Mouse (Mus musculus) heart, adult 2 months (tissue): ENCODE measurements at regions not wholly inside any gene's neighbourhood (a gene's known extent, or its start where the extent isn't known, plus 50 kb on each side); places are given as distances from the start of the nearest gene placed in this dataset.
"Not testable (repeated sequence)": the region's sequence is repeated elsewhere in the genome, so short reads cannot be mapped to it uniquely, and the experiment has no call there.

Experiments used
- DNase-seq, 2 experiments: peaks; one replicate each; pipeline ENCODE4 v3.0.0; 2021
- H3K27ac ChIP-seq: fragments of 200-600 bp; 2 replicates; pipeline ENCODE4 v1.8.1; 2022
- H3K27me3 ChIP-seq: fragments of 200-500 bp; 2 replicates; pipeline ENCODE4 v1.6.1; 2012; ENCODE audit warnings: mild to moderate bottlenecking, low read length, inconsistent platforms, mixed read lengths; ENCODE audit not compliant: control insufficient read depth, insufficient read depth
- H3K36me3 ChIP-seq: fragments of 200-500 bp; 2 replicates; pipeline ENCODE4 v1.6.1; 2012; ENCODE audit warnings: low read length, inconsistent platforms; ENCODE audit not compliant: control insufficient read depth, insufficient read depth
- H3K4me1 ChIP-seq: fragments of 200-500 bp; 2 replicates; pipeline ENCODE4 v1.6.1; 2011; ENCODE audit warnings: low read length; ENCODE audit not compliant: control insufficient read depth, insufficient read depth
- H3K4me3 ChIP-seq: fragments of 200-600 bp; 2 replicates; pipeline ENCODE4 v1.8.1; 2022
- H3K79me2 ChIP-seq: fragments of 200-500 bp; replicated peaks from 2 replicates; pipeline ENCODE4 v1.6.1; 2012; ENCODE audit warnings: mild to moderate bottlenecking, inconsistent platforms, low read length, moderate library complexity, mixed read lengths; ENCODE audit not compliant: control insufficient read depth, insufficient read depth
- H3K9ac ChIP-seq: fragments of 200-500 bp; 2 replicates; pipeline ENCODE4 v1.6.1; 2012; ENCODE audit warnings: low read depth, mild to moderate bottlenecking, control low read depth, inconsistent platforms, low read length, mixed read lengths
- CTCF ChIP-seq: fragments of 200-600 bp; IDR thresholded peaks from 2 replicates; pipeline ENCODE4 v1.8.1; 2022; ENCODE audit warnings: antibody characterized with exemption, mild to moderate bottlenecking, moderate library complexity
- EP300 ChIP-seq: fragments of 200-500 bp; IDR thresholded peaks from 2 replicates; pipeline ENCODE4 v1.6.1; 2011; ENCODE audit warnings: low read depth, low read length, control low read depth; ENCODE audit not compliant: insufficient read depth
- POLR2A ChIP-seq: fragments of 200-500 bp; IDR thresholded peaks from 2 replicates; pipeline ENCODE4 v1.6.1; 2011; ENCODE audit warnings: mild to moderate bottlenecking, low read depth, low read length, control low read depth; ENCODE audit not compliant: insufficient read depth
- WGBS: fragments of 180-500 bp; shearing (Covaris S2); methylation state at CpG from one replicate; pipeline ENCODE4 v1.1.7; 2018; 5-methylcytosine and 5-hydroxymethylcytosine counted together
- intact Hi-C: fragments of 180-260 bp; cut with DNase I; formaldehyde crosslinking; loops from one replicate; pipeline ENCODE4 v1.15.1; 2025

GRCm38 (mm10) chr17:43156116-43156515 lies 114.0 kb upstream of the Adgrf1 start:
- H3K4me3 ChIP-seq: no peak overlapping the region
- H3K27ac ChIP-seq: no peak overlapping the region
- TF ChIP-seq EP300 (no peak), POLR2A (no peak), CTCF (no peak)
- DNase-seq: no peak
- intact Hi-C loops: no loop called here
- 44% methylated on average over 5 of the region's 5 CpGs for WGBS
- 0 out of 2 replicates have a peak, but pooled peaks cover 1% of the 10 kb centered on the region for H3K4me1 ChIP-seq
- H3K36me3 ChIP-seq: no peaks in the 10 kb centered on the region
- H3K9ac ChIP-seq: no peak overlapping the region
- no peaks in the 10 kb centered on the region for H3K79me2 ChIP-seq
- H3K27me3 ChIP-seq: no peaks in the 10 kb centered on the region

GRCm38 (mm10) chr17:43157781-43158501 lies 112.2 kb upstream of the Adgrf1 start:
- intact Hi-C loops: no loop called here
- WGBS: 45% methylated on average over 15 of the region's 15 CpGs
- DNase-seq: no peak

DNA sequence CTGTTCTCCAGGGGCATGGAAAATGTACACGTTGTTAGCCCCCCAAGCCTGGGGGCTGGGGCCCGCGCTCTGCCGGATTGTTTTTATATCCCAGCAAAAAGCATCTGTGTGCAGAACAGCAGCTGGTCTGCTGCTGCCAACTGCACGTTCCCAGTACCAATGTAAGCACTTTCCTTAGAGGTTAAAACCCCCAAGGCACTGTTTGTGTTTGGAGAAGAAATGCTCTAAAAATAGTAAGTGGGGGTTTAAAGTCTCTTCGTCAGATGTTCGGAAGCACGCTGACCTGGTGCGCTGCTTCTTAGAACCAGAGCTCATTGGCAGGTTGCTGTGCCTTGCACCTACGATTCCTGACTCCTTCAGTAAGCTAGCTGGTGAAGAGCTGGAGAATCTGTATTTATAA lies 111.4 kb upstream of the Adgrf1 start:
- WGBS: 33% methylated on average over 10 of the region's 10 CpGs
- Histone ChIP-seq H3K4me1 (0 out of 2 replicates have a peak, but pooled peaks cover 1% of the 10 kb centered on the region), H3K79me2 (no peaks in the 10 kb centered on the region), H3K27ac (no peak overlapping the region), H3K9ac (no peak overlapping the region), H3K36me3 (no peaks in the 10 kb centered on the region), H3K4me3 (no peak overlapping the region), H3K27me3 (no peaks in the 10 kb centered on the region)
- intact Hi-C loops: no loop called here
- TF ChIP-seq CTCF: no peak
- TF ChIP-seq POLR2A: no peak
- TF ChIP-seq EP300: no peak
- no peak for DNase-seq

More at GRCm38 (mm10) chr17:43157781-43158501, 112.2 kb upstream of the Adgrf1 start:
- Histone ChIP-seq H3K27ac (no peak overlapping the region), H3K79me2 (no peaks in the 10 kb centered on the region), H3K36me3 (no peaks in the 10 kb centered on the region), H3K4me3 (no peak overlapping the region), H3K4me1 (0 out of 2 replicates have a peak, but pooled peaks cover 1% of the 10 kb centered on the region), H3K27me3 (no peaks in the 10 kb centered on the region), H3K9ac (no peak overlapping the region)
- no peak for TF ChIP-seq EP300
- no peak for TF ChIP-seq CTCF
- TF ChIP-seq POLR2A: no peak

- H3K4me3 ChIP-seq, H3K9ac ChIP-seq, DNase-seq, H3K79me2 ChIP-seq, H3K27me3 ChIP-seq, H3K27ac ChIP-seq, H3K4me1 ChIP-seq, H3K36me3 ChIP-seq: not testable (repeated sequence)
- WGBS: 67% methylated on average over 10 of the region's 10 CpGs
- intact Hi-C loops: loop anchor here (5.0 kb wide), 1 partner anchor 61 kb away; no protein-coding TSS in a partner anchor
Observed at GRCm38 (mm10) chr17:43161306-43161705, 108.8 kb upstream of the Adgrf1 start.

DNA sequence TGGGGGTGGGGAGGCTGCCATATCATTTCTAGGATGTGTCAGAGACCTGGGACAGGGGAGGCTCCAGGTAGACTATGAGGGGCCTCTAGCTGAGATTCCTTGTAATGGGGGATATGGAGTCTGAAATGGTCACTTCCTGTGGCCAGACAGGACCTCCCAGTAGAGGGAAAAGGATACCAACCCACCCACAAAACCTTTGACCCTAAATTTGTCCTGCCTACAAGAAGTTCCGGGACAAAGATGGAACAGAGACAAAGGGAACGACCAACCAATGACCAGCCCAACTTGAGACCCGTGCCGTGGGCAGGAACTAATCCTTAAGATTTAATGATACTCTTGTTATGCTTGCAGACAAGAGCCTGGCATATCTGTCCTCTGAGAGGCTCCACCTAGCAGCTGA lies 107.0 kb upstream of the Adgrf1 start:
- Histone ChIP-seq H3K4me1 (peaks cover 1% of the 10 kb centered on the region), H3K36me3 (no peaks in the 10 kb centered on the region), H3K9ac (no peak overlapping the region), H3K79me2 (no peaks in the 10 kb centered on the region), H3K27me3 (no peaks in the 10 kb centered on the region), H3K4me3 (no peak overlapping the region), H3K27ac (no peak overlapping the region)
- intact Hi-C loops: loop anchor here (5.0 kb wide), 1 partner anchor 59 kb away; no protein-coding TSS in a partner anchor
- WGBS: 76% methylated on average over 4 of the region's 4 CpGs
- DNase-seq: no peak
- TF ChIP-seq EP300: no peak
- no peak for TF ChIP-seq CTCF
- TF ChIP-seq POLR2A: no peak

- no peaks in the 10 kb centered on the region for H3K79me2 ChIP-seq
- H3K4me1 ChIP-seq: peaks cover 1% of the 10 kb centered on the region
- no peaks in the 10 kb centered on the region for H3K36me3 ChIP-seq
- WGBS: 61% methylated on average over 4 of the region's 4 CpGs
- no peak overlapping the region for H3K4me3 ChIP-seq
- no peak overlapping the region for H3K27ac ChIP-seq
- TF ChIP-seq CTCF (no peak), POLR2A (no peak), EP300 (no peak)
- H3K9ac ChIP-seq: no peak overlapping the region
- DNase-seq: no peak
- intact Hi-C loops: no loop called here
- no peaks in the 10 kb centered on the region for H3K27me3 ChIP-seq
Observed at GRCm38 (mm10) chr17:43166091-43166490, 104.0 kb upstream of the Adgrf1 start.
